Mouse (Mus musculus): Measurements from ENCODE around the gene Ezh1.
"Not testable (repeated sequence)": the region's sequence is repeated elsewhere in the genome, so short reads cannot be mapped to it uniquely, and the experiment has no call there.

Gene Ezh1

GRCm38 (mm10) chr11:101168301-101168980, 57.8 kb downstream of the Ezh1 start:
- DNase-seq (ENCODE audit: low spot score) = no peak

DNA sequence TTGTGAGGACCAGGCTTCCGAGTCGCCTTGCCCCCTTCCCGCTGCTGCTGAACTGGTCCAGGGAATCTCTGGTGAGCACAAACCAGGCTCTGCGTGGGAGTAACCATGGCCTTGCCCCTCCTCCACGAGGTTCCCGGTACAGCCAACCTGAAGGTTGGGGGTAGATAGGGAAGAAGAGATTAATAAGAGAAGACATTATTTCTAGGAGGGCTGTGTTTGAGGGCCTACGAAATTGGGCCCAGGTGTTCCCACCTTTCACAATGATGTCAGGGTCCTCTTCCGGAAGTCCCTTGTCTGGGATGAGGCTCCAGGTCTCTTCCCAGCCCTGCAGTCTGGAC, 58.3 kb downstream of the Ezh1 start:
- DNase-seq (ENCODE audit: low spot score) = no peak

DNA sequence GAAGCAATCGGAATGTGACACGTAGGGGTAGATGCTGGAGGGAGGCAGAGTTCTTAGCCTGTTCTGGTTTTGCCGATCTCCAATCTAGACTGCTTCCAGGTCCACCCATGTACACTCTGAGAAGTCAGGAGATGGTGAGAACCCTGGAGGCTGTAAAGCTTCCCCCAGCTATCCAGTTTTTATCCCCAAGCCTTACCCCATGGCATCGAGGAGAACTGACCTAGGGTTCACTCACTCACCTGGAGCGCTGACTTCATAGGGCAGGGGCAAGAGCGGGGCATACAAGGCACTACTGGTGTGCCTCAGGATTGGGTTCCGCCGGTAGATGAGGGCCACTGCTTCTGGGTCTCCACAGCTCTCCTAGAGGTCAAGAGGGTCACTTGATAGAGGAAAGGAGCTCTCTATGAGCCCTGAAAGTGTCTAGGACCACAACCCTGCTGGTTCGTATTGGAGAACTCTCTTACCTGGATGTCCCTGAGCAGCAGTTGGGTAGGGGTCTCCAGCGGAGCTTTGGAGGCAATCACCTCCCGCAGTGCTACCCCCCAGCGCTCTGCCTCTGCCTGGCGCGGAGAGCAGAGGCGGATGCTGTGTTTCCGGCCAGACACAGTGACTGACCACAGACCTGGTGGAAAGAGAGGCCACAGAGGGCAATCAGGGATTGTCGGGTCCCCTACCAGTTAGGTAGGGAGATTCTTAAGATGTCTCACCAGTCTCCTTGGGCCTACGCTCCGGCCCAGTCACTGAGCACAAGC, 58.9 kb downstream of the Ezh1 start:
- DNase-seq (ENCODE audit: low spot score) = no peak

GRCm38 (mm10) chr11:101166357-101166756, 59.9 kb downstream of the Ezh1 start:
- DNase-seq (ENCODE audit: low spot score) = no peak

GRCm38 (mm10) chr11:101164677-101165580, 61.3 kb downstream of the Ezh1 start:
- DNase-seq (ENCODE audit: low spot score) = no peak

DNA sequence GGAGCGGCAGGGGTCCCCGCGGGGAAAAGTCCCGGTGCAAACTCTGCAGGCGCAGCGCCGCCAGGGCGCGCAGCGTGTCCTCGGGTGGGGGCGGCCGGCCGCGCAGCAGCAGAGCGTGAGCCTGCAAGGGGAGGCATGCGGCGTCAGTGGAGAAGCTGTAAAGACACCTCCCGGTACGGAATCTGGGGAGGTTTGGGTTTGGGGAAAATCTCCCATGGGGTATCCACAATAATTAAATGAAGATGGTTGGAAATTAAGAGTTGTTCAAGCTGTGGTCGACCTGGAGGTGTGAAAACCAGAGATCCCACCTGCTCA, 62.0 kb downstream of the Ezh1 start:
- no peak for DNase-seq (ENCODE audit: low spot score)

DNA sequence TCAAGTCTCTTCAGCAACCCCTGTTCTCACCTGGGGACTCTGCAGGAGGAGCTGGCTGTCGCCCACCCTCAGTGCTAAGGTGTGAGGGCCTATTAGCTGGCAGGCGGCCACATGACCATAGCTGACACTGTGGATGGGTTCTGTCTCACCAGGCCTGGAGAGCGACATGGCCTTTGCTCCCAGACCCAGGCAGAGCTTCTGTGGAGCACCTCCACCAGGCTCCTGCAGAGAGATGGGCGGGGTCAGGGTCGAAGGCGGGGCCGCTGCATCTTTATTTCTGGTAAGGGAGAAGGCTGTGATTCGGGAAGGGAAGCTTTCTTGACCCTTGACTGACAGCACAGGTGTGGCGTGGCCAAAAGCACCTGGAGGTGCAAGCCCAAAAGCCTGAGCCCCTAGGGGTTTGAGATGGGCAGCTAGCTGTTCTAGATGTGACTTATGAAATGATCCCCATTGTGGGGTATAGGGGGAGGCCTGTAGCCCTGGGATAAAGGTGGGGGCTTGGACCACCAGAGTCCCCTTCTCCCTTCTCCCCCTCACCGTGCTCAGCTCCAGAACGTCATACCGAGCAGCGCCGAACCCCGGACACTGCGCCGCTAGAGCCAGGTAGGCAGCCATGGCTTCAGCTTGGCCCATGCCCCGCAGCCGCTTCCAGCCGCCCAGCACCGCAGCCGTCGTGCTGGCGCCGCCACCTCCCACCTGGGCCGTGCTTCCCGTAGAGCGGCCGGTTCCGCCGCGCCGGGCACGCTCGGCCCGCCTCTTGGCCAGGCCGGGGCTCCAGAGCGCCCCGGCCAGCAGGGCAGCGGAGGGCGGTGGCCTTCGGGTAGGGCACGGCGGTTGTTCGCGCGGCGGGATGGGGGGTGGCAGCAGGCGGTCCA, 62.5 kb downstream of the Ezh1 start:
- no peak for DNase-seq (ENCODE audit: low spot score)

DNA sequence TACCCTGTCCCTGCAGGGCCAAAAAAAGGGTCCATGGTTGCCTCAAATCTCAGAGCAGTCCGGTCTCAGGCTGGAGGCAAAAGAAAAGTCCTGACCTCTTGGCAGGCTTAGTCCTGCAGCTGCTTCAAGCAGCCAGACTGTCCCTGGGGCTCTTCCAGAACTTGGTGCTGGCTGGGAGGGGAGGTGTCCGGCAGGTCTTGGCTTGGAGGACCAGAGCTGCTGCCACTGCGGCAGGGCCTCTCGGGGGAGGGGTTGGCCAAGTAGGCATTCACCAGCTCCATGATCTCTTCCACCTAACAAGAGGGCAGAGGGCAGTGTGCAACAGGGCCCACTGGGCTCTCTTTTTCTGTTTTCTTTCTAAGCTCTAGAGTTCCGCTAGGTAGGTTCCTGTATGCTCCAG, 63.5 kb downstream of the Ezh1 start:
- no peak for DNase-seq (ENCODE audit: low spot score)

DNA sequence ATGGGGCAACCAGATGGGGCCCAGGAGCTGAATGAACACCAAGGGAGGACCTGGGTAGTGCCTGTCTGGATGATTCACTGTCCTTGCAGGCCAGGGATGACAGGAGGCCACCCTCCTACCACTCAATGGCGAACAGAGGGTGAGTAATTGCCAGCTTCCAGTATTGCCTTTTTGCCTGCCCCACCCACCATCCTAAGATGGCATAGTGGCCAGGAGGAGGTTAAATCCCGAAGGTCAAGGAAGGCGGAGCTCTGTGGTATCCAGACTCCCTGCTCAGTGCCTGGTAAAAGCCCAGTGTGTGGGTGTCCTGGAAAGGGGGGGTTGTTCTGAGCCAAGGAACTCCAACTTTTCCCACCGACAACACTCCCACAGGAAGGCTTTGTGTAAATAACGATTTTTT, 64.0 kb downstream of the Ezh1 start:
- DNase-seq (ENCODE audit: low spot score) = no peak

- DNase-seq (ENCODE audit: low spot score) = no peak
These were observed 64.7 kb downstream of the Ezh1 start for GRCm38 (mm10) chr11:101161551-101161950.

- DNase-seq (ENCODE audit: low spot score) = not testable (repeated sequence)
These were observed 65.2 kb downstream of the Ezh1 start for GRCm38 (mm10) chr11:101160981-101161505.

- DNase-seq (ENCODE audit: low spot score) = not testable (repeated sequence)
These were observed 66.1 kb downstream of the Ezh1 start for GRCm38 (mm10) chr11:101160151-101160550.

GRCm38 (mm10) chr11:101155728-101156371, 70.4 kb downstream of the Ezh1 start, which contains the start of gene Tubg2:
Tubg2 (plus strand) TSS chr11:101155907.
- DNase-seq (ENCODE audit: low spot score) = peak; percentile 76

DNA sequence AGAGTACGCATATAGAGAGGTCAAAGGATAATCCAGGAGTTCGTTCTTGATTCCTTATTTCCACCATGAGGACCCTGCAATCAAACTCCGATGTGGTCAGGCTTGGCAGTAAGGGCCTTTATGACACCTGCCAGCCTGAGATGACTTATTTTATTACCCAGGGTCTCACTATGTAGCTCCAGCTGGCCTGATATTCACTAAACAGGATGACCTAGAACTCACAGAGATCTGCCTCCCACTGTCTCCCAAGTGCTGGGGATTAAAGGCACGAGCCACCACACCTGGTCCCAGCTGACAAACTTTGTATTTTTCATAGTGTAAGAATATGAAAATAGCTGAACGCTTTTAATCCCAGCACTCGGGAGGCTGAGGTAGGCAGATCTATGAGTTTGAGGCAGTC, 71.1 kb downstream of the Ezh1 start:
- DNase-seq (ENCODE audit: low spot score) = no peak

DNA sequence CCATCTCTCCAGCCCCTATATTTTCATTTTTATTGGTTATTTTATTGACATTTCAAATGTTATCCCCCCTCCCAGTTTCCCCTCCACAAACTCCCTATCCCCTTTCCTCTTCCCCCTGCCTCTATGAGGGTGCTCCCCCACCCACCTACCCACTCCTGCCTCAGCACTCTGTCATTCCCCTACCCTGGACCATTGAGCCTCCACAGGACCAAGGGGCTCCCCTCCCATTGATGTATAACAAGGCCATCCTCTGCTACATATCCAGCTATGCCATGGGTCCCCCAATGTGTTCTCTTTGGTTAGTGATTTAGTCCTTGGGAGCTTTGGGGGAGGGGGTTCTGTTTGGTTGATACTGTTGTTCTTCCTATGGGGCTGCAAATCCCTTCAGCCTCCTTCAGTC, 71.6 kb downstream of the Ezh1 start:
- no peak for DNase-seq (ENCODE audit: low spot score)

DNA sequence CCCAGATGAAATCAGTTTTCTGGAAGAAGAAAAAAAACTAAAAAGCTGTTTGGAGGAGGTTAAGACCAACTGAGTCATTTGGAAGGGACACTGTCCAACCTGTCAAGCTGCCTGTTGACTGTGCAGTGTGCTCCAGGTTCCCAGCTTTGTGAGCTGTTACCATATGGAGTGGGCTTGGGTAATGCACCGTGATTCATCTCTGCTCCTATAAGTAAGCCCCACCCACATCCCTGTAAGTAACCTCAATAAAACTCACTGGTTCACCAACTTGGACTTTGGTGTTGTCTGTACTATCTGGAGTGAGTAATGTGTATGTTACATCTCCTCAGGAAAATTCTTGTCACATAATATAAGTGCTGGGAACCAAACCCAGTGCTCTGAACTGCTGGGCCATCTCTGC, 73.4 kb downstream of the Ezh1 start:
- DNase-seq (ENCODE audit: low spot score) = no peak

DNA sequence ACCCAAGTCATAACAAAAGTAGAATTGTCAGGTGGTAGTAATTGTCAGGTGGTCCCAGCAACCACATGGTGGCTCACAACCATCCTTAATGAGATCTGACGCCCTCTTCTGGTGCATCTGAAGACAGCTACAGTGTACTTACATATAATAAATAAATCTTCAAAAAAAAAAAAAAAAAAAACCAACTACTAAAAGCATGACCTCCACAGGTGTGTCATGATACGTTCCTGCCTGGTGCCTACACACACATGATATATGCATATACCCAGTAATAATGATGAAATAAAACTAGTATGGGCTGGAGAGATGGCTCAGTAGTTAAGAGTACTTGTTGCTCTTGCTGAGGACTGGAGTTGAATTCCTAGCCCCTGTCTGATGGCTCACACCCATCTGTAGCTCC, 75.2 kb downstream of the Ezh1 start:
- no peak for DNase-seq (ENCODE audit: low spot score)

DNA sequence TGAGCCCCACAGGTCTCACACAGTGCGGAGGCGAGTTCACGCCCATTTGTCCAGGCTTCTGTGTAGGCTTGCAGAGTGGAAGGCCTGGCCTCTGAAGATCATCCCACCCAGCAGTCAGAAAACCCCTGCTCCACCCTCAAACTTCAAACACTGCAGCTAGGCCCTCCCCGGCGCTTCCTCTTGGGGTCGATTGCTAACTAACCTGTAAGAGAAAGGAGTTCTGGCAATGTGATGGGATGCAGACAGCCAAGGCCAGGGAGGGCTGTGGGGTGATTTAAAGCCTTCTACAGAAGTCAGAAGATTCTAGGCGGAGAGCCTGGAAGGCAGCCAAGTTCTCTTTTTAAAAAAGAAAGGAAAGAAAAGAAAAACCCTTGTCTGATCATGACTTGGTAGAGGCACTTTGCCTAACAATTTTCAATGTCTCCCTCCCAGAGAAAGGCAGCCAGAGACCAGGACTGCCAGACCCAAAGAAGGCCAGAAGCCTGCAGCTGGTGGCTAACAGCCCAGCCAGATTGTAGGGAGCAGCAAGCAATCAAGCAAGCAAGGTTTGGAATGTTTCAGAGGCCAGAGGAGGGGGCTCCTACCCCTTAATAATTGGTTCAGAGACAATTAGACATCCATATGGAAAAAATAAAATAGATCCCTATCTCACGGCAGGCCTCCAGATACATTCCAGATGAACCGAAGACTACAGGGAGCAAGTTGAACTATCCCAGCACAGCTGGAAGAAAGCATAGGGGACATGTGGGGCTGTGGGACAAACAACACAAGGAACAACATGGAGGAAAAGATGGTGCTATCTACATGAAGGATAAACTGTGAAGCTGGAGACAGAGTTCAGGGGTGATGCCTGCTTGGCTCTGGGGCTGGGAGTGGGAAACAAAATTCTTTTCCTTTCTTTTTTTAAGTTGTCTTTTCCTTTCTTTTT, 76.8 kb downstream of the Ezh1 start:
- DNase-seq (ENCODE audit: low spot score) = no peak

DNA sequence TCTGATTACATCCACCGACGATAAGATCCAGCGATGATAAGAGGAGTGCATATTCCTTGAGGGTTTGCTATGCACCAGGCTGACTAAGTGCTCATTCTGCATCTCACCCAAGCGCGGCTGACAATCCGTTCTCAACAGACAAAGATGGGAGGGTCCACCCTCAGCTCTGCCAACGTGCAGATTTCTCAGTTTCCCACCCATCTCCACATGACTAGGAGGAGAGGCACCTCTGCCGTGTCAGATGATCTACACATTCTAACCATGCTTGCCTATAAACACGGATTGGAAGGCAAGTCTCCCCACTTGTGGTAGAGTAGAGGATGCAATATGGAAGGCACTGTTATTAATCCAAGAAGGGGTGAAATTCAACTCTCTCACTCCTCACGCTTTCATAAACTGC, 77.5 kb downstream of the Ezh1 start:
- no peak for DNase-seq (ENCODE audit: low spot score)

DNA sequence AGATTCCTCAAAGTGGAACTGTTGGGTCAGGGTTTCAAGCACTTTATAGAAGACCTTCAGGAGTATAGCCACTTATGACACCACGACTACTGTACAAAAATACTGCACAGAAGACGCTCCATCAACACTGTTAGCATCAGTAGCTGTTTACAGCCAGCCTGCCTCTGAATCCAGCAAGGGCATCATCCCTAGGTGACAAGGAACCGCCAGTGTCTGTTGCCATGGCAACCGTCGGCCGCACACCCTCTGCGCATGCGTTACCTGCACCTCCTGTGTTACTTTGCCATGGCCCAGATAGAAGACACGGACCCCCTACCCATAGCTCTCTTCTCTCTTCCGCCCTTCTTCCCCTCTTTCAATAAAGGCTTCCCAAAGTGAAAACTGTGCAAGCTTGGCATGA, 79.9 kb downstream of the Ezh1 start:
- no peak for DNase-seq (ENCODE audit: low spot score)
